Mouse (Mus musculus) neutrophil, adult 83 days (primary cell): Measurements from ENCODE around the gene AU040320. TPM values are rescaled to one million over a fixed set of nuclear protein-coding genes. Genes with fewer than 3 reads are reported as not detected.

Experiments
- total RNA-seq, 2 experiments: library from RNA; stranded (reverse); gene quantifications; one replicate each; pipeline ENCODE4 v1.2.4; 2023

The AU040320 gene
- total RNA-seq = 10 to 100 TPM; 42.3 to 49.0 TPM

DNA sequence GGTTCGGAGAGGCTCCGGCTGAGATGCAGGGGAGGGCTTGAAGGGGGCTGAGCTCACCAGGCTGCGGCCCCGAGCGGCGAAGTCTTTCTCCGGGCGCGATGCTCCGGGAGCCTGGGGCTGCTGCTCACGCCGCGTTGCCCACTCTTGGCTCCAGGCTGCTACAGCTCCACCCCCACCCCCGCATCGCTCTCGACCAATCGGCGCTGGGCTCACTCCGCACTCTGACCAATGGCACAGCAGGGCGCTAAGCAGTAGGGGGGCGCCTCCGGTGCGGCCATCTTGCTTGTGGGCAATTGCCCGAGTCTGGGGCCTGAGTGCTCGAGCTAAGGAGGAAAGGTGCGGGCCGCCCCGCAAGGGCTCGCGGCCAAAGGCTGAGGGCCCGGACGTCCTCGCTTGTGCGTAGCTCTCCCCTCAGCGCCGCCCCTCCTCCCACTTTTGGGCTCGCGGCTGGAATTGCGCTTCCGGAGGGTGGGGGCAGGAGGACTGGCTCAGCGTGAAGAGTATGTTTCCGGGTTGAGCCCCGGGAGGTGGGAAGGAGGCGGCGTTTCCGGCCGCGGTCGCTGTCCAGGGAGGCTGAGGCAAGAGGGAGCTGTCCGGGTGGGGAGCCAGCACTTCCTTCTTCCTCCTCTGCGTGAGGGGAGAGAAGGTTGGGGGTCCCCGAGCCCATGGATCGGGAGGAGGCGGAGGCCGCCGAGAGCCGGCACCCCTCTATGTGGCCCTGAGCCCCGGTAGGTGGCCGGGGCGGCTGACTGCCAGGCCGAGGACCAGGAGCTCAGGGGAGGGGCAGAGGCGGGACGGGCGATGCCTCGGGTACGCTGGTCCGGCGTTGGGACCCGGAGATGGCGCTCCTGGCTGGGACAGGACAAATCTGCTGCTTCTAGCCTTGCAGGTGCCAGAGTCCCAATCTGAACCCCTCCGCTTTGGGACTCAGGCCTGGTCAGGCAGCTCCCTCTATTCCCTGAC is at the start of gene AU040320, which contains the start of gene Ncdn:
TSS of gene AU040320 (plus strand) at position 277 of the 963 bp plus-strand sequence.
TSS of gene Ncdn (minus strand) at position 171 of the 963 bp plus-strand sequence.

DNA sequence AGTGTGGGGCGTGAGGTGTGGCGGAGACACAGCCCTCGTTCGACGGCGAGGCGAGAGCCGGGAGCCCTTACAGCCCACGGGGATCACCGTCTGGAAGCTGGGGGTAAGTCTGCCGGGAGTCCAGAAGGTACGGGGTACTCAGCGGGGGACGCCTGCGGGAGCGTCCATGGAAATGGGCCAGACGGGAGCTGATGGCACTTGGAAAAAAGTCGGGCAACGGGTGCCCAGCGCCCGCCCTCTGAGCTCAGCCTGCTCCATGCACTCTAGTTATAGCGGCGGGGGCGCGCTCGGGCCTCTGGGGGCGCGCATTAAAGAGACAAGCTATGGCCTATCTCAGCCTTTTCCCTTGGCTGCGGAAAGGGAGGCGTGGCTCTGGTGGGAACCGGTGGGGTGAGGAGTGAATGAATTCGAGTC is 17.3 kb upstream of the AU040320 start, which contains the start of gene Tfap2e:
TSS of gene Tfap2e (minus strand) at position 240 of the 414 bp plus-strand sequence.

Other genes starting within 250 kb of the AU040320 start
- 10 to 100 TPM in 1 of 2 experiments, 1 to 10 TPM in 1; 9.7 to 11.6 TPM for gene Ago4, start 220.1 kb upstream of the AU040320 start, total RNA-seq
- gene Clspn, start 196.6 kb upstream of the AU040320 start, total RNA-seq = 10 to 100 TPM; 28.7 to 40.7 TPM
- gene 5730409E04Rik, start 143.7 kb upstream of the AU040320 start, total RNA-seq = under 1 TPM; 0.42 to 0.68 TPM
- gene Psmb2, start 75.9 kb upstream of the AU040320 start, total RNA-seq = 10 to 100 TPM; 77.1 to 83.3 TPM
- gene Tfap2e, start 17.3 kb upstream of the AU040320 start, total RNA-seq = not detected
- 10 to 100 TPM; 12.9 to 13.6 TPM for gene Ncdn, start 106 bp upstream of the AU040320 start, total RNA-seq
- 10 to 100 TPM; 14.4 to 15.9 TPM for gene Zmym4, start 214.6 kb downstream of the AU040320 start, total RNA-seq